Mouse (Mus musculus): Measurements from ENCODE around the gene Bod1l.

Gene Bod1l

DNA sequence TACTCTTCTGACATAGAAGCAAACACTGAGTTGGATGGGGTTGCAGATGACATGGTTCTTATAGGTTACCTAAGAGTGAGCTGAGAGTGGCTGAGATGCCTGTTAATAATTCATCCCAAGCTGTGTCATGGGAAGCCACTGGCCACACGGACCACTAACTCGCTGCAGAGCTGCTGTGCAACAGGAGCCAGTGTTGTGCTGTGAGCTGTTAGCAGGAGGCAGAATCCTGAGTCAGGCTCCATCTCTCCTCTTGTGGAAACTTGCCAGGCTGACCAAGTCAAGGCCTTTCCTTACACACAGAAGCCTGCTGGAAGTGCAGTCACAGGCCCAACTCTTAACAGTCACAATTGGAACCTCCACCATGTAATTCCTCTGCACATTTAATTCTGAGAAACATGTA lies 53.6 kb downstream of the Bod1l start:
- DNase-seq, result no peak

DNA sequence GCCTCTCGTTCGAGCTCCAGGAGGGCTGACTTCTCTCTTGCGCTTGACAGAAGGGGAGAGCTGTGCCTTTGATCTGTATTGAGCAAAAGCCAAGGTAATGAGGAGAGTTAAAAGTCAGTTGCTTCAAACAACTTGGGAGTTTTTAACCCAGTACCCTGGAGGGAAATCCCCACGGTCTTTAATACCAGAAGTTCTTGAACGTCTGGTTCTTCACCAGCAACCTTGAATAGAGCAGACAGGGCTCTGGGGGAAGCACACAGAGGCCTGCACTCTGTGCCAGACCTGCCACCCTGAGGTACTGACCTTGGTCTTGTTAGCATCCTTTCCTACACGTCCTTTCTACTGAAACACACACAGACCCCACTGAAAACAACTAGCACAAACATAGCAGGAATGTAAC lies 55.2 kb downstream of the Bod1l start:
- DNase-seq, result no peak

DNA sequence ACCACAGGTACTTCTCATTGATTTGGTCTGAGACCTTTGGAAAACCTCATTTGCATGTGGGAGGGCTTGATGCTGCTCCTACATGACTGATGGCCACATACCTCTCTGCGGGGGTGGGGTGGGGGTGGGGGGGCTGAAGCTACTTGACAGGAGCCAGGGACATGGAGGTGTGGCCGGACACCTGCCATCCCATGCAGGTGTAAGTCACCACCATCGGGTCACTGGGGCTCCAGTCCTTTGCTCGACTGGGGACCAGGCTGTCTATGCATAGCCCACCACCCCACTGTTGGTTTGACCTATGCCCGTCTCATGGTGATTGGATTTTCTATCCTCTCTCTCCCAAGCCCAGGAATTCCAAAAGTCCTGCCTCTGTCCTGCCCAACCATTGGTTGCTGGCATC lies 62.2 kb downstream of the Bod1l start:
- no peak for DNase-seq

DNA sequence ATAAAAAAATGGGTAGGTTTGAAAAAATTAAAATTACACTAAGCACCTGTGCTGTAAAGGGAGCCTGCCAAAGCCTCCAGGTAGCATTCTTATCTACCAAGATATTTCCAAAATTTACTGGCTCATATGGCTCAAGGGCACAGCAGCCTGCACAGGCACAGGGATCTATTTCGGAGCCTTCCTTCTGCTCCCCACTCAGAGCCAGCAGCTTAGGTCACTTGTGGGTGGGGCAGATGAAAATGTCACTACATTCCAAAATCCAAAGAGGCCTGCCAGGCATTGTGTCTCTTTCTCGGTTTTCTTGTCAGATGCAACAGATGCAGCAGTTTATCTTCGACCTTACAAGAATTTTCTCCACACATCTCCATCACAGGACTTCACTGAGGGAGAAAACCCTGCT lies 64.1 kb downstream of the Bod1l start:
- DNase-seq, result no peak

DNA sequence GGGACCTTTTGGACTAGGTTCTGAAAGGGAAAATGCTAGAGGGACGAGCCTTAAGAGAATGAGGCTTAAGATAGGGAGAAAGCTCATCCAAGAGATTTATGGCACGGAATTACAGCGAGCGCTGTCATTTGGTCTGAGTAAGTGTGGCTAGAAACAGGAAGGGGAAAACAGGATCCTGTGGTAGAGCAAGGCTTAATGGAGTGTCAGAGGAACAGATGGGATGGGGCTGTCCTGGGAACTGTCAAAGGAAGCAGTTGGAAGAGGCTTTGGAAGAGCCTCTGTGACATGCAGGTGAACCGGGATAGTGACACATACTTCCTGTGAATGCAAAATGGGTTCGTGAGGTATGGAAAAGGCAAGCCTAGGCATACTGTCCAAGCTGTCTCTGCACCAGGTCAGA lies 68.4 kb downstream of the Bod1l start:
- DNase-seq, result no peak

DNA sequence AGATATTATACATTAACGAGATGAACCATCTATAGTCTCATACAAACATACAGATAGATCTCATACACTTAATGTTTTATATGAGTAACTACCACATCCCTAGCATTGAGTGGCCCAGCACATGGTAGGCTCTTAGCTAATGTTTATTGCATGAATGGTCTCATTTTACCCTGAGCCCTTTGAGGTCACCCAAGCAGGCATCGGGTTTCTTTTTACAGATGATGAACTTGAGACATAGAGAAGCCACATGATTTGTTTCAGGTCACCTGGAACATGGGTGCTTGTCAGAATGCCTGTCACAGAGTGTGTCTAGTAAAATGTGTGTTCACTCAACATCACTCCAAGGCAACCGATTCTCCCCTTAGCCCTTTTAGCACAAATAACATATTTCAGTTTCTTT lies 68.8 kb downstream of the Bod1l start:
- DNase-seq, result no peak

DNA sequence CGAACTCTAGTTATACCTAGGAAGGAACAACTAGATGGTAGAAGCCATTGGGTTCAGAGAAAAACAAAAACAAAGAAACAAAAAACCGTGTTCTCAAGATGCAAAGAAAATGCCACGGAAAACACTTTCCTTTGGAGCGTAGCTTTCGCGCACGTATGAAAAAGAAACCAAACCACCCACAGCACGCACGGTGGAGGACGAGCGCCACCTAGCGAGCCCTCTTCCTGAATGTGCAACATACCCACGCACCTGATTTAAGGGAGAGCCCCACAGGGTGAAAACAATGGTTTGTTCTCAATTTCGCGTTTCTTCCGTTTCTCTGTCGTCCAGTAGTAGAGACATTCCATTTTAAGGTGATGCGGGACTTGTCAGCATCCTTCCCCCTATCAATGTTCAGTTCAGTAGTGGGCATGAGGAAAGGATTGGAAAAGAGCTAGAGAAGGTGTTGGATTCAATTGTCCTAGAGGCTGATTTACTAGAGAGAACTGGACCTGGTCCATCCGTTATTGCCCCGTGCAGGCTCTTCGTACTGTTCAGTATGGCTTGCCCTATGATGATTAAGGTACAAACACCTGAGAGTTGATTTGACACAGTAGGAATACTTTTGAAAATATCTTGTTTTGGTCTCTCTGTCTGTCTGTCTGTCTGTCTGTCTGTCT lies 75.6 kb downstream of the Bod1l start:
- DNase-seq, result peak; percentile 95

DNA sequence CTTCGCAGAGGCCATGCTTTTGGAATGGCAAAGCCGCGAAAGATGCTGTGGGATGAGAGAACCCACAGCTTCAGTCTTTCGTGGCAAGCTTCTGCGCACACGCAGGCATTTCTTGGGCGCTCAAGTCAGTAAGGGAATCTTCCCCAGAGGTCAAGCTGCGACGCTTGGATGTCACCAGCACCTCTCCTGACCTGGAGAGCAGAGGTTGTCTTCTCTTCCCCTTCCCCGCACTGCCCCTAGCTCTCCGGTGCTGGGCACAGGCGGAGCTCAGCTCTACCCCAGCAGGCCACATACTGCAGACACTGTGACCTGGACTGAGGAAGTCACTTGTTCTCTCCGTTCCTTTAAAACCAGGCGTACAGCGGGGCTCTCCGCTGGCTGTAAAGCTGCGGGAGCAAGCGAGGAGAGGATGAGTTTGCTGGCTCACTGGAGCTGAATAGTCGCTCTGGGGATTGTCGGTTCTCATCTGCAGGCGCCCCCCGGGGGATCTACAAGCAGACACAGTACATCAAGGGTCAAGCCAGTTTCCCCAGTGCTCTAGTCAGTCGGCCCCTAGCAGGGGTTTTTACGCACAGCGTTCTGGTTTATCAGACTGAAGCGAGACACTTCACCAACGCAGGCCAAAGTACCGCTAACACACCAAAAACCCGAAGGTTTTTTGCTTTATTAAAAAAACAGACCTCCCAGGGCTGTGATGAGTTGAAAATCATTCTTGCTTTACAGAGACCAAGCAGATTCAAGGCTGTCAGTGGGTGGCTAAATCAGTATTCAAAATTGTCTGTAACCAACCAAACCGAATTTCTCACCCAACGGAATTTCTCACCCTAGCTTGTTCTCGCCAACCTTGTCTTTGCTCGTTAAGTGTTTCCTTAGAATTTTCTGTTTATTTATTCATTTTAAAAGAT lies 76.6 kb downstream of the Bod1l start:
- peak; percentile 18 for DNase-seq

DNA sequence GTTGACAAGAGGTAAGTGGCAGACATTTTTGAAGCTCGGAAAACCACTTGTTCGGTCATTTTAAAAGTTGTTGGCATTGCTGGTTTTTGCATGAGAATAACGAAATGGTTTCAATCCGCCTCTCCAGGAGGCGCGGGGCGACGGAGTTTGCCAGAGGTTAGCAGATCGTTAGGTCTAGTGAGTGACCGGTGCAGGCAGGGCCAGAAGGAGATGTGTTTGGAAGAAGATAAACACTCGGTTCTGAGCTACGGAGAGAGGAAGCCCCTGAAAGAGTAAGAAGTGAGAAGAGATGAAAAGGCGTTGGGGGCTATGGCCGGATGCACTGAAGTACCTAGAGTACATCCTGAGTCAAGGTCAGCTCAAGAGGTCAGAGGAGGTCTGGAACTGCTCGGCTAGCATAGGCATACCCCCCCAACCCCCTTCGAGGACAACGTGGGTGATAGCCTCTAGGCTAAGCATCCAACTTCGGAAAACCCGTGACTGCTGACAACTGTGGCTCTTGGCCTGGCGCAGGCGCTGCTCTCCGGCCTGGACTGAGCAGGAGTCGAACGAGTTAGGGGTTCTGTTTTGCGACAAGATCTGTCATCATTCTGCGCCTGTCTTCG lies 77.6 kb downstream of the Bod1l start:
- peak; percentile 8 for DNase-seq

DNA sequence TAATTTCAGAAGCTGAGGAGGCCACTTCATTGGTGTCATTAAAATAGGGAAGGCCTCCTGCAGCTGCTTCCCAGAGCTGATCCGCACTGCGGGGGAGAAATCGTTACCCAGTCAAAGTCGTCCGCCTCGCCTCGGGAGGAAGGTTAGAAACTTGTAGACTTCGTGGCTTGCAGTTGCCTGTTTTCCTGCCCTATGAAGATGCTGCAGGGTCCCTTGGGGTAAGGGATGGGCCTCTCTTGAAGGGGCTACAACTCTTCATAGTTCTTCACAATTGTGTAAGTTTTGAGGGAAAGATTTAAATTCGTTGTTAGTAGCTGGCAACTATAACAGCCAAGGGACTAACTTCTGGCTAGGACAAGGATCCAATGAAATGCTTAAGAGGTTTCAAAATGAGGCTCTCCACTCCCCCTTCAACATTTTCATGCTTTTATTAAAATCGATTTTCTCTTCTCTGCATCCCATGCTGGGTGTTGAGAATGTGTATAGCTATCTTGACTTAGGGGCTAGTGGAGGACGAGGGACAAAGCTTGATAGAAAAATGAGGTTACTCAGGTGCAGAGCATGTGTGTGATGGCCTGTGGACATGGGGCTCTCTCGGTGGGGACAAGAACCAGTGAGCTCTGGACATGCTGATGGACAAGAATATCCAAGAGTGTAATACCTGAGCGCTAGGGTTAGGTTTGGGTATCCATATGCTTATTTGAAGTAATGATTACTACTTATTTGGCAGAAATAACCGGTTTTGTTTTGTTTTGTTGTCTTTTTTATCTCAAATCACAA lies 78.3 kb downstream of the Bod1l start:
- DNase-seq, result no peak

DNA sequence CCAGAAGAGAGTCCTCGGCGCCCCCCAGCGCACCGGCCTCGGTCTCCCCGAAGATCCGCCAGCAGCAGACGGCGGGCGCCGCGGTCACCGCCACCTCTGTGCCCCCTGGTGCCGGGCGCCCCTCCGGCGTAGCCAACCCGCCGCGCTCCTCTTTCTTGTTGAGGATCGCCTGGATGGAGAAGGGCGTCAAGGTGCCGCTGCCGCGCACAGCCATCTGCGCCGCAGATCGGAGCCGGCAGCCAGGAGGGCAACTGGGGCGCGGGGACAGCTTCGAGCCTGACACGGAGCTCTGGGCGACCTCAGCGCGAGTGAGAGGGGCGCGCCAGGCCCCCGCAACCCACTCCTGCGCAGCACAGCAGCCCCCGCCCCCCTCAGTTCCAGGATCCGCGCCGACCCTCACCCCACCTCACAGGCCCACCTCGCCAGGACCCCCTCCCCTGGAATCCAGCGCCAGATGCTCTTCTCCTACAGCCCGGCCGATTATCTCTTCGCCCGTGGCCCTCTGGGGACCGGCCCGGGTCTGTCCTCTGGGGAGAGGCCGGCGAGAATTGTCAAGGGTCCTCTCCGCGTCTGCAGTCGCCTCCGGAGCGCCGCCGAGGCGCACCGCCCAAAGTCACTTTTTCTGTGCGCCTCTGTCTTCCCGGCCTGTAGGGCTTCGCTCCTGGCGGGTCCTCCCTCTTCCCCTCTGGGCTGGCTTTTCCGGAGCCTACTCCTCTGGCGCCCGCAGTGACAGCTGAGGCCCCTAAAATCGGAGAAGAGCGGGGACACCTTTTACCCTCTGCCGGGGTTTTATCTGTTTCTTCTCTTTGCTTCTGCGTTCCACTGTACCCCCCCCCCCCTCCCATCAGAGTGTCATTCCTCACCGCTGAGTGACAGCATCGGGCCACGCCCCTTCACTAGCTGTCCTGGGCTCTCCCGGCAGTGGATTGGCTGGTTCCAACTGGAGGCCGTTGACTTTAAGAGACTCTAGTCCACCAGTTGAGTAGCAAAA lies 80.1 kb downstream of the Bod1l start, which contains the start of gene Nkx3-2:
TSS of gene Nkx3-2 (minus strand) at position 771 of the 991 bp plus-strand sequence.
- DNase-seq, result peak; percentile 23

DNA sequence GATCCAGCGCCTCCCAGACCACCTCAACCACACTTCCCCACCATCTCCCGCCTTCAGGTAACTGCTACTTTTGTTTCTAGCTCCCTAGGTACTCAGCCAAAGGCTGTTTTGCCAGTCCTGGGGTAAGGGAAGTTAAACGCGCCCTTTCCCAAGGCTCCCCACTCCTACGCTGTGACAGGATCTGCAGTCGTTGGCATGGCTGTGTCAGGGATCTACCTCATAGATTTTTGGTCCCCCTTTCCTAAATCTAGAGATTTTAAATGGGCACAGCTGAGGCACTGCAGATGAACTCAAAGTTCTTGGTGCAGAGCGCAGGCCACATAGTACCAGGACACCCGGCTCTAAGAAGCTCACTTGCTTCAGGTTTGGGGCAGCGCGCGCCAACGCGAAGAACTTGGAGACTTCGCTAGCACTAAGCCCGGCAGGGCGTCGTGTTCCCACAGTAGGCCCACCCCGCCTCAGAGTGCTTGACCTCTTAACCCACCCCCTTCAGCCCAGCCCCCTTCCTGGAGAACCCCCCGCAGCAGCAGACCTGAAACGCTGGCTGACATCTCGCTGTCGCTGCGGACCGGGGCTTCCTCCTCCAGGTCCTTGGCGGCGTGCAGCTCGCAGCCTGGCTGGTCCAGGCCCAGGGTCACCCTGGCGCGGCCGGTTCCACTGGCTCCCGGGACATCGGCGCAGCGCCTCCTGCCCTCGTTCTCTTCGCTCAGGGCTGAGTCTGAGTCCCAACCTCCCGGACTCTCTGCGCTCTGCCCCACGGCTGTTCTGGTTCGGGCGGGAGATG lies 81.0 kb downstream of the Bod1l start:
- DNase-seq, result peak; percentile 10

DNA sequence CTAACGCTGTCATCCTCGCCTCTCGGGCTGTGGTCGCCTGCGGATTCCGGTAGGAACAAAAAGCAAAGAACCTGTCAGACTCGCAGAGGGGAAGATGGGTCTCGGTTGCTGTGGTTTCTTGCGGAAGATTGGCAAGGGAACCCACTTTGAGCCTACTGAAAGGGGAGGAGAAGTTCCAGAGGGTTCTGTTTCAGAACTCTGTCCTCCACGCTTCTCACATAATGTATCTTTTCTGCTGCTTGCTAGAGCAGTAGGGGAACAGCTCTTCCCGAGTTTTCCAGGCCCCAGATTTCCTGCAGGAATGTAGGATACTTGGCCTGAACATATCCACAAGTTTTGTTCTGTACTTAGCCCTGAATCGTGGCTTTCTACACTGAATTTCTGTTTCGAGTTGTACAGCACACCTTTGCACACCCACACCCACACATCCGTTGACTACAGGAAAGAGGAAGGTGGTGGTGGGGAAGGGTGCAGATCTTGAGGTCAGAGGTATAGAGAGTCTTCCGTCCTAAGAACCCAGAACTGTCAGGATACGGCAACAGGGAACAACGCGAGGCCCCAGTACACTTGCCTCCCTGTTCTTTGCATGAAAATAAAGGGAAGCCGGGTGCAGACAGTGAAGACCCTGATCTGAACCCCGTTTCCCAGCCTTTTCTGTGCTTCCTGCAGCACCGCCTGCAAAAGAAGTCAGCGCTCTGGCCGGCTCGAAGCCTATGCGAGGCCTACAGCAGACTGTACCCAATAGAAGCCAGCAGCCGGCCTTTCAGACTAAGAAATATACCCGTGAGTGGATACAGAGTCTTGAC lies 81.8 kb downstream of the Bod1l start:
- no peak for DNase-seq

DNA sequence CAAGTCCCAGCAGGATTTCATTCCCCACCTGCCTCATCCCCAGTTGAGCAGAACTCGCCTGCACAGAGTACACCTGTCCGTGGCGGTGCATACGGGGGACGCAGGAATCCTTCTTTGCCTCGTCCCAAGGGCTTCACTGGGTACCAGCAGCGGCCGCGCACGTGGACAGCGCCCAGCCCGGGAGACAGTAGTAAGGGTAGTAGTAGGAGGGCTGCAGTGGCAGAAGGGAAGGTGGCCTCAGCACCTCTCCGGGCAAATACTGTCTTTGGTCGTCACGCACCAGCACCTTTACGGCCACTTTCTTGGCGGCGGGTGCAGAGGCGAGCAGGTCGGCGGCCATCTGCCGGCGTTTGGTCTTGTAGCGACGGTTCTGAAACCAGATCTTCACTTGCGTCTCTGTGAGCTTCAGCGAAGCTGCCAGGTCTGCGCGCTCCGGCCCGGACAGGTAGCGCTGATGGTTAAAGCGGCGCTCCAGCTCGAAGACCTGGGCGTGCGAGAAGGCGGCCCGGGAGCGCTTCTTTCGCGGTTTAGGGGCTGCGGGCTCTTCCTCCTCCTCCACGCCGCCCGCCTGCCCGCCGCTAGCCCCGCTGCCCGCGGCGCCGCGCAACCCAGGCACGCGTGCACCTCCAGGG lies 82.5 kb downstream of the Bod1l start:
- peak; percentile 19 for DNase-seq

DNA sequence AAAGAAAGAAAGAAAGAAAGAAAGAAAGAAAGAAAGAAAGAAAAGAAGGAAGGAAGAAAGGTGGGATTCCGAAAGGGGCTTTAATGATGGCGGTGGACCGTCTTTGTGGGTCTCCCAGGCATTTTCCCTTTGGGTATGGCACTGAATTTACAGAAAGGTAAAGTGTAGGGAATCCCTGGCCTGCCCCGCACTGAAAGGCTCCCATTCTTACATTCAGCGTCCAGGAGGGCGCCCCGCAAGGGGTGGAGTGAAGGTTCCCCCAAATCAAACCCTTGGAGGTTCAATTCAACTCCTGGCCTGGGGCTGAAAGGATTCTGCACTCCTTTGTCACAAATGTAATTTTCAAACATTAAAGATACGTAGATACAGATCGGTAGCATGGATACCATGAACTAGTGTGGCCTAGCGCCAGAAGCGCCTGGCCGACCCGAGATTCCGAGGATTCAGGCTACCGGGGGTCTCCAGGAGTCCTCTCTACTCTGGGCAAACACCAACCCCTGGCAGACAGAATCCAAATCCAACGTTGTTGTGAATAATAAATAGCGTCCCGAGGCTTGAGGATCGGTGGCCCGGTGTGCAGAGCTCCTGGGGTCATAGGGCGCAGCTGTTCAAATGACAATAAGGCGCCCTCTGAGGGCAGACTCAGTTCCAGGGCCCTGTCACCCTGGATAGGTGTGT lies 83.1 kb downstream of the Bod1l start:
- no peak for DNase-seq

DNA sequence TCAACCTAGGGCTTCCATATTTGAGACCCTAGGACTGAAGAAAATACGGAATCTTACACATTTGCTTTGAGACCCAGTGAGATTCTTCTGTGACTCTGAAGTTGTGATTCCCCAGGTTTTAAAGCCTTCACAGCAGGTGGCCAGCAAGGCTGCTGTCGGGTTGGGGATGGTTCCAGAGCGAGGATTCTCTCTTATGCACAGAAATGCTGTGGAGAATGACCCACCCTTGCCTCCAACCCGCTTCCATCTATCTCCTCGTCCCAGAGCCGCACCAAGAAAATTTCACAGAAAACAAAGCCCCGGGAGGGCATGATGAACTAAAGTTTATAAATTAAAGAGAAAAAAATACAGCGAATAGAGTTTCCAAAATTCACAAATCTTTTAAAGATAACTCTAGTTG lies 84.0 kb downstream of the Bod1l start:
- no peak for DNase-seq

DNA sequence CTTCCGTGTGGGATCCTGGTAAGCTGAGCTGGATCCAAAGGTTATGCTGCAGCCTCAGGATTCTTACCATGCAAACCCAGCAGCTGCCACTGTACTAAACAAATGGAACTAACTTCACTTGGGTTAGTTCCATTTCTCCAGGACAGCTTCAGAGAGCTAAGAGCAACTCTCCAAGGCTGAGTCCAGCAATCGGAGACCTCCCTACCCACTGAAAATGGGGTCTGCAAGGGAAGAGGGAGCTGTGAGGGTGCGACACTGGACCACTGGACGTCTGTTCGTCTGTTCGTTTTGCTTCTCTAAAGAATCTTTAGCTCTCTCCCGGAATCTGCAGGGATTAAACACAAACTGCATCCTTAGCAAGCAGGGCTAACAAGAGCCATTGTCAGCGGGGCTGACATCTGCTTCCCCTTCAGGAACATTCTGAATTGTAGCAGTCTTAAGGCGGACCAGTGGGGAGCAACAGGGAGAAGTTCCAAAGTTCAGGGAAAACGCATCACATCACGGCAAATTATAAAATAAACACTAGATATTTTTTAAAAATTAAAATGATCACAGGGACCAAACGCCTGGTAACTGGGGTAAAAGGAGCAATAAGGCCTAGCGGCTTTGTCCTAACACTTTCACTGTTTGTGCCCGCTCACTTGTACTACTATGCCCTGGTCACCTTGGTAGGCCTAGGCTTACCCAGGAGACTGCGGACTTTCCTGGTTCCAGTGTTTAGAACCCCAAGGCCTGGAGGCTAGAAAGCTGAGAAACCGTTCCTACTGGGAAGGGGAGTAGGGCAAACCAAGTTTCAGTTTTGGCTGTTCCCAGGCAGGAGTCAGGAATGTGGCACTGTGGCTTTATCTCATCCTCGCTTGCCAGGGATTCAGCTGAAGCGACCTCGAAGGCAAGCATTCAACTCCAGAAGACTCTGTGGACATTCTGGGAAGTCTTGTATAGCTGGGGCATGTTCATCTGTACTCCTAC lies 85.2 kb downstream of the Bod1l start:
- no peak for DNase-seq

DNA sequence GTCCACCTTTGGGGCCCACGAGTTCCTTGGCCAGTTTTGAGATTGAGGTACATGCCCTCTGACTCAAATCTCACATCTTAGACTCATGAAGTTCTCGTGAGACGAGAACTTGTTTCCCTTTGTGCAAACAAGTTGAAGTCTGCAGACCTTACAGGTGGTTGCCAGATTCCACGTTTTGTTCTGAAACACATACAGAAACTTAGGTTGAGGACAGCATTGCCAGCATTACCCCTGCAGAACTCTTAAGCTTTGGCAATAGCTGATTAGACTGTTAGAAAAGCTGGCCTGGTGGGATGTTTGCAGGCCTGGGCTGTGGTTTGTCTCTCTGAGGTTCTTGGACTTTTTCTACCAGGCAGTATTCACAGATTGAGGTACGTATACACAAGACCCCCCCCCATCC lies 86.8 kb downstream of the Bod1l start:
- no peak for DNase-seq

Measured in thymus, postnatal 4 days (tissue).